Mouse (Mus musculus): ENCODE measurements around the gene 1700030J22Rik. TPM values are rescaled to one million over a fixed set of nuclear protein-coding genes. Genes with fewer than 3 reads are reported as not detected.

1700030J22Rik gene
- polyA plus RNA-seq, 1 experiment = 1.5 TPM

- Histone ChIP-seq H3ac (ENCODE audit: control insufficient read depth, insufficient read length) (no peak overlapping the region), H3K36me3 (ENCODE audit: control insufficient read depth, insufficient read depth) (no peaks in the 10 kb centered on the region), H3K4me3 (no peak overlapping the region), H3K27me3 (ENCODE audit: control insufficient read depth, insufficient read depth, insufficient read length) (no peaks in the 10 kb centered on the region), H3K4me2 (ENCODE audit: low read depth) (no peak overlapping the region), H3K79me2 (ENCODE audit: control insufficient read depth, insufficient read depth) (no peaks in the 10 kb centered on the region)
- TF ChIP-seq SRF (IDR thresholded peaks at IDR 0.05; ENCODE audit: control insufficient read depth, insufficient read length, low read depth) = no peak
- TF ChIP-seq MAX (IDR thresholded peaks at IDR 0.05; ENCODE audit: low read depth) = no peak
- no peak for TF ChIP-seq REST (IDR thresholded peaks at IDR 0.05; ENCODE audit: insufficient read depth, insufficient read length)
- TF ChIP-seq E2F4 (IDR thresholded peaks at IDR 0.05; ENCODE audit: insufficient read depth) = no peak
- TF ChIP-seq TCF12 (IDR thresholded peaks at IDR 0.05; ENCODE audit: insufficient read depth, poor library complexity, severe bottlenecking) = no peak
- no peak for TF ChIP-seq POLR2AphosphoS2 (IDR thresholded peaks at IDR 0.05; ENCODE audit: insufficient read length, low read depth)
- TF ChIP-seq USF1 (IDR thresholded peaks at IDR 0.05; ENCODE audit: low read depth) = no peak
- no peak for TF ChIP-seq MYOD1 (IDR thresholded peaks at IDR 0.05; ENCODE audit: control insufficient read depth in 1 of 3, insufficient read length in 2 of 3, low read depth in 2 of 3)
- TF ChIP-seq CEBPB (IDR thresholded peaks at IDR 0.05; ENCODE audit: insufficient read depth, poor library complexity, severe bottlenecking) = no peak
- TF ChIP-seq POLR2A (IDR thresholded peaks at IDR 0.05; ENCODE audit: insufficient read length, low read depth) = no peak
- TF ChIP-seq MYOG (IDR thresholded peaks at IDR 0.05; ENCODE audit: control insufficient read depth in 1 of 3, insufficient read depth in 1 of 3, insufficient read length in 2 of 3, low read depth in 2 of 3) = no peak
- TF ChIP-seq TCF3 (IDR thresholded peaks at IDR 0.05; ENCODE audit: insufficient read length, low read depth) = no peak
Observed at GRCm38 (mm10) chr8:116947589-116947988, 31.2 kb downstream of the 1700030J22Rik start.

DNA sequence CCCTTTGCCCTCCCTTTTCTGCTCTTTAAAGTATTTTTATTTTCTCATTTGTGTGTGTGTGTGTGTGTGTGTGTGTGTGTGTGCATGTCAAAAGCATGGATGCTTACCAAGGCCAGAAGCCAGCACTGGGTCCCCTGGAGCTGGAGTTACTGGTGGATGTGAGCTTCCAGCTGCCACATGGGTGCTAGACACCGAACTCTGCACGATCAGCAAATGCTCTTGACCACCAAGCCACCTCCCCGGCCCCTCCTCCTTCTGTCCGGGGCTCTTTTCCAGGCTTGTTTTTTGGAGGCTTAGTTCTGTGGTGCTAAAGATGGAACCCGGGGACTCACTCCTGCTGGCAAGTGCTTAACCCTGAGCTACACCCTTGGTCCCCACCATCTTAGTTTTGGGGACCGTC, 31.9 kb downstream of the 1700030J22Rik start:
- Histone ChIP-seq H3K4me3 (no peak overlapping the region), H3K79me2 (ENCODE audit: control insufficient read depth, insufficient read depth) (no peaks in the 10 kb centered on the region), H3K4me2 (ENCODE audit: low read depth) (no peak overlapping the region), H3K36me3 (ENCODE audit: control insufficient read depth, insufficient read depth) (no peaks in the 10 kb centered on the region), H3ac (ENCODE audit: control insufficient read depth, insufficient read length) (no peak overlapping the region), H3K27me3 (ENCODE audit: control insufficient read depth, insufficient read depth, insufficient read length) (no peaks in the 10 kb centered on the region)
- no peak for TF ChIP-seq TCF3 (IDR thresholded peaks at IDR 0.05; ENCODE audit: insufficient read length, low read depth)
- TF ChIP-seq MYOG (IDR thresholded peaks at IDR 0.05; ENCODE audit: control insufficient read depth in 1 of 3, insufficient read depth in 1 of 3, insufficient read length in 2 of 3, low read depth in 2 of 3) = no peak
- TF ChIP-seq MAX (IDR thresholded peaks at IDR 0.05; ENCODE audit: low read depth) = no peak
- no peak for TF ChIP-seq POLR2A (IDR thresholded peaks at IDR 0.05; ENCODE audit: insufficient read length, low read depth)
- TF ChIP-seq POLR2AphosphoS2 (IDR thresholded peaks at IDR 0.05; ENCODE audit: insufficient read length, low read depth) = no peak

DNA sequence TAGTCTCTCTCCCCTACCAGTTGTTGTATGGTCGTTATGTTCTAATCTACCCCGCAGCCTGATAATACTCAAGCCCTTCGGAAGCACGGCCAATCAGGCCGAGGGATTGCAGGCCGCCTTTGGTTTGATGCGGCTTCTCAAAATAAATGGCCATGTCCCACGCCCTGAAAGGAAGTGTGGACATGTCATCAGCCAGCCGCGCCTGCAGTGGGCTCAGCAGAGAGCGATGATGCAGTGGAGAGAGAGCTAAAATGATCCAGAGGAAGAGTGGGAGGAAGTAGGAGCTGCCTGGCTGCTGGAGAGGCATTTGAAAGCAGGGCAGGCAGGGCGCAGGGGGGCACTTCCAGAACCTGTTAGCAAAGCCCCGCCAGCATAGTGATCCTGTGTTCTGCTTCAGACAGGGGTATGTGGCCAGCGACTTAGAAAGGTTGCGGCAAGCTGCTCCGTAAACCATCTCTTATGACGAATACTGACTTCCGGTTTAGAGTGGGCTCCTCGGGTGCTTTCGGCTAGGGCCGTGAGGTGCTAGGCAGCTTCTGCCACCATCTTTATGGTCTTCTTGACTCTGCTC, 32.4 kb downstream of the 1700030J22Rik start:
- Histone ChIP-seq H3K27me3 (ENCODE audit: control insufficient read depth, insufficient read depth, insufficient read length) (no peaks in the 10 kb centered on the region), H3K79me2 (ENCODE audit: control insufficient read depth, insufficient read depth) (no peaks in the 10 kb centered on the region), H3ac (ENCODE audit: control insufficient read depth, insufficient read length) (no peak overlapping the region), H3K4me3 (no peak overlapping the region), H3K4me2 (ENCODE audit: low read depth) (no peak overlapping the region), H3K36me3 (ENCODE audit: control insufficient read depth, insufficient read depth) (no peaks in the 10 kb centered on the region)
- TF ChIP-seq MAX (IDR thresholded peaks at IDR 0.05; ENCODE audit: low read depth) (no peak), MYOG (IDR thresholded peaks at IDR 0.05; ENCODE audit: control insufficient read depth in 1 of 3, insufficient read depth in 1 of 3, insufficient read length in 2 of 3, low read depth in 2 of 3) (no peak), SRF (IDR thresholded peaks at IDR 0.05; ENCODE audit: control insufficient read depth, insufficient read length, low read depth) (no peak), TCF3 (IDR thresholded peaks at IDR 0.05; ENCODE audit: insufficient read length, low read depth) (no peak), TCF12 (IDR thresholded peaks at IDR 0.05; ENCODE audit: insufficient read depth, poor library complexity, severe bottlenecking) (no peak), POLR2AphosphoS2 (IDR thresholded peaks at IDR 0.05; ENCODE audit: insufficient read length, low read depth) (no peak), POLR2A (IDR thresholded peaks at IDR 0.05; ENCODE audit: insufficient read length, low read depth) (no peak), MYOD1 (IDR thresholded peaks at IDR 0.05; ENCODE audit: control insufficient read depth in 1 of 3, insufficient read length in 2 of 3, low read depth in 2 of 3) (no peak), REST (IDR thresholded peaks at IDR 0.05; ENCODE audit: insufficient read depth, insufficient read length) (no peak), CEBPB (IDR thresholded peaks at IDR 0.05; ENCODE audit: insufficient read depth, poor library complexity, severe bottlenecking) (no peak), E2F4 (IDR thresholded peaks at IDR 0.05; ENCODE audit: insufficient read depth) (no peak), USF1 (IDR thresholded peaks at IDR 0.05; ENCODE audit: low read depth) (no peak)

- no peak overlapping the region for H3ac ChIP-seq (ENCODE audit: control insufficient read depth, insufficient read length)
- no peak overlapping the region for H3K4me2 ChIP-seq (ENCODE audit: low read depth)
- TF ChIP-seq REST (IDR thresholded peaks at IDR 0.05; ENCODE audit: insufficient read depth, insufficient read length) (no peak), MYOD1 (IDR thresholded peaks at IDR 0.05; ENCODE audit: control insufficient read depth in 1 of 3, insufficient read length in 2 of 3, low read depth in 2 of 3) (no peak), USF1 (IDR thresholded peaks at IDR 0.05; ENCODE audit: low read depth) (no peak), POLR2AphosphoS2 (IDR thresholded peaks at IDR 0.05; ENCODE audit: insufficient read length, low read depth) (no peak)
- no peaks in the 10 kb centered on the region for H3K36me3 ChIP-seq (ENCODE audit: control insufficient read depth, insufficient read depth)
- H3K4me3 ChIP-seq = no peak overlapping the region
- H3K27me3 ChIP-seq (ENCODE audit: control insufficient read depth, insufficient read depth, insufficient read length) = no peaks in the 10 kb centered on the region
- no peaks in the 10 kb centered on the region for H3K79me2 ChIP-seq (ENCODE audit: control insufficient read depth, insufficient read depth)
Observed at GRCm38 (mm10) chr8:116945169-116945910, 33.4 kb downstream of the 1700030J22Rik start.

DNA sequence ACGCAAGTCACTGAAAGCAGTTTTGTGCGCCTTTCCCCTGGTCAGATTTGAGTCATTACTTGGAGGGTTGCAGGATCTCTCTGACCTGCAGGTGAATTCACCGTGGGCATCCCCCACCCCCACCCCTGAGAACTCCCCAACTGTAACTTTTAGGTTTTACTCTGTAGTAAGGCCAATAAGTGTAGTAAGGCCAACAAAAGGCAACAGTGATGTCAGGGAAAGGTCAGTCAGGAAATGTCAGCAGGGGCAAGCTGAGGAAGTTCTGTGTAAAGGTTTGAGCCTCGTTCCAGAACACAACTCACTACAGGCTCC, 34.4 kb downstream of the 1700030J22Rik start:
- TF ChIP-seq TCF3 (IDR thresholded peaks at IDR 0.05; ENCODE audit: insufficient read length, low read depth) = no peak
- no peak for TF ChIP-seq POLR2A (IDR thresholded peaks at IDR 0.05; ENCODE audit: insufficient read length, low read depth)
- Histone ChIP-seq H3K4me3 (peak overlapping the region; percentile 49), H3K4me2 (ENCODE audit: low read depth) (peak overlapping the region; percentile 96)

More for the DNA sequence above, 34.4 kb downstream of the 1700030J22Rik start:
- H3K27me3 ChIP-seq (ENCODE audit: control insufficient read depth, insufficient read depth, insufficient read length) = no peaks in the 10 kb centered on the region
- peak overlapping the region; percentile 73 for H3ac ChIP-seq (ENCODE audit: control insufficient read depth, insufficient read length)
- no peaks in the 10 kb centered on the region for H3K36me3 ChIP-seq (ENCODE audit: control insufficient read depth, insufficient read depth)
- no peaks in the 10 kb centered on the region for H3K79me2 ChIP-seq (ENCODE audit: control insufficient read depth, insufficient read depth)

Measured in myocyte (in vitro differentiated cells).